Mouse (Mus musculus): Measurements from ENCODE around the gene Gm2a.

DNA sequence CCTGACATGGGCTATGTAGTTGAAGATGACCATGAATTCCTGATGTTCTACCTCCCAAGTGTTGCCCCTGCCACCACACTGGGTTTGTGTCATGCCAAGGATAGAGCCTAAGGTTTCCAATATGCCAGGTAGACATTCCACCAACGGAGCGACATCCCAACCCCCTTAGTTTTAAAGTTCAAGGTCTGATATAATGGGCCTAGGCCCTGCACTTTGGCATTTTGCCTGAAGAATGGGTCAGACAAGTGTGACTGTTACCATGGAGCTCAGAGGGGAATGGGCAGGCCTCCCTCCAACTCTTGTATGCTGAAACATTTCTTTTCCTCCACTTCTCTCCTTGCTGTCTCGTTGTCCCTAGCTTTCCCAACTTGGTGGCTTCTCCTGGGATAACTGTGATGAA, 5.3 kb downstream of the Gm2a start:
- TF ChIP-seq CTCF (IDR thresholded peaks at IDR 0.05; ENCODE audit: control insufficient read depth, insufficient read depth, low read length) (no peak), POLR2A (IDR thresholded peaks at IDR 0.05; ENCODE audit: borderline replicate concordance, control insufficient read depth, low read depth, low read length) (no peak)

Measured in bone marrow, adult 2 months (tissue).